25 mouse cellular contexts compared by ENCODE assay signal in genomic region chr3:36083381-36083780, GRCm38 (mm10). TPM values are rescaled to one million over a fixed set of nuclear protein-coding genes. Genes with fewer than 3 reads are reported as not detected.
"Had no signal": no experiment of that assay in that cellular context is flagged by ENCODE, and none has a peak within 500 bp of the region (broad histone marks: within the 10 kb centered on the region; RNA-seq: fewer than 3 reads in every experiment).

No protein-coding gene starts in this region.

- ATAC-seq: midbrain, embryonic 13.5 days; midbrain, embryonic 15.5 days had no signal

- H3K27ac ChIP-seq: midbrain, embryonic 13.5 days; midbrain, embryonic 15.5 days; neural tube, embryonic 13.5 days; neural tube, embryonic 15.5 days had no signal

- H3K4me2 ChIP-seq: lung, embryonic 14.5 days; midbrain, embryonic 11.5 days; midbrain, embryonic 13.5 days; midbrain, embryonic 15.5 days; neural tube, embryonic 13.5 days; neural tube, embryonic 15.5 days had no signal

- H3K9me3 ChIP-seq: midbrain, embryonic 13.5 days; midbrain, embryonic 15.5 days; neural tube, embryonic 13.5 days; neural tube, embryonic 15.5 days had no signal

- H3K4me1 ChIP-seq: midbrain, embryonic 13.5 days; midbrain, embryonic 15.5 days; neural tube, embryonic 13.5 days; neural tube, embryonic 15.5 days had no signal

- DNase-seq: lung, adult 18-20 months; lung, embryonic 14.5 days; lung, postnatal 10 days; lung, postnatal 4 days; retina, postnatal 1 day; right cerebral cortex, adult 18-20 months; right cerebral cortex, postnatal 25 days; right cerebral cortex, postnatal 4 days; spleen, adult 18-20 months; thymus, adult 18-20 months; thymus, postnatal 14 days; thymus, postnatal 36 days had no signal

- H3K9ac ChIP-seq: lung, embryonic 14.5 days; midbrain, embryonic 13.5 days; midbrain, embryonic 15.5 days; neural tube, embryonic 13.5 days; neural tube, embryonic 15.5 days had no signal

- H3K27me3 ChIP-seq: midbrain, embryonic 13.5 days; midbrain, embryonic 15.5 days; neural tube, embryonic 13.5 days; neural tube, embryonic 15.5 days had no signal

- H3K4me3 ChIP-seq: midbrain, embryonic 13.5 days; midbrain, embryonic 15.5 days; myocyte; neural tube, embryonic 13.5 days; neural tube, embryonic 15.5 days had no signal

RNA-seq across cellular contexts. Expression of gene Ccdc144b, which starts 30.0 kb away (rescaled TPM):
- total RNA-seq: megakaryocyte-erythroid progenitor cell, adult 5-6 weeks had no signal
- polyA plus RNA-seq: liver, embryonic 16.5 days; lung, embryonic 14.5 days; lung, embryonic 16.5 days; midbrain, embryonic 11.5 days; midbrain, embryonic 13.5 days; midbrain, embryonic 15.5 days; myocyte; neural tube, embryonic 11.5 days; neural tube, embryonic 13.5 days; neural tube, embryonic 15.5 days; small intestine, adult 2 months; stomach, embryonic 14.5 days; stomach, embryonic 16.5 days had no signal
